Mouse (Mus musculus): ENCODE measurements around the gene Slc38a5. TPM values are rescaled to one million over a fixed set of nuclear protein-coding genes. Genes with fewer than 3 reads are reported as not detected.

Gene Slc38a5
- polyA plus RNA-seq, 2 experiments from 2014 or later: not detected

- peak; percentile 32 for ATAC-seq
Observed at GRCm38 (mm10) chrX:8314905-8315304, 44.0 kb downstream of the Slc38a5 start.

- ATAC-seq: no peak
Observed at GRCm38 (mm10) chrX:8327124-8327523, 56.2 kb downstream of the Slc38a5 start, which contains the start of gene Ssxb10. TSS of gene Ssxb10 (plus strand) at chrX:8327424.

Other genes with a start within 250 kb of the Slc38a5 start
- 10 to 100 TPM; 16.0 to 31.0 TPM for gene Suv39h1, start 196.4 kb upstream of the Slc38a5 start, polyA plus RNA-seq (2017; shearing (Covaris generic))
- gene Was, start 180.6 kb upstream of the Slc38a5 start, polyA plus RNA-seq (2017; shearing (Covaris generic)): 10 to 100 TPM; 13.9 to 22.0 TPM
- 10 to 100 TPM; 19.1 to 33.8 TPM for gene Wdr13, start 138.2 kb upstream of the Slc38a5 start, polyA plus RNA-seq (2017; shearing (Covaris generic))
- gene Rbm3, start 125.3 kb upstream of the Slc38a5 start, polyA plus RNA-seq (2017; shearing (Covaris generic)): 100 to 1,000 TPM; 519 to 666 TPM
- gene Tbc1d25, start 95.0 kb upstream of the Slc38a5 start, polyA plus RNA-seq (2017; shearing (Covaris generic)): 1 to 10 TPM; 3.2 to 4.2 TPM
- 100 to 1,000 TPM; 131 to 160 TPM for gene Ebp, start 77.6 kb upstream of the Slc38a5 start, polyA plus RNA-seq (2017; shearing (Covaris generic))
- under 1 TPM; 0.30 to 0.33 TPM for gene Porcn, start 64.6 kb upstream of the Slc38a5 start, polyA plus RNA-seq (2017; shearing (Covaris generic))
- gene Ftsj1, start 18.7 kb upstream of the Slc38a5 start, polyA plus RNA-seq (2017; shearing (Covaris generic)): 10 to 100 TPM; 17.9 to 25.1 TPM
- gene Ssxb10, start 56.3 kb downstream of the Slc38a5 start, polyA plus RNA-seq (2017; shearing (Covaris generic)): not detected
- gene Ssxb9, start 95.8 kb downstream of the Slc38a5 start, polyA plus RNA-seq (2017; shearing (Covaris generic)): not detected
- not detected for gene Ssxb1, start 142.2 kb downstream of the Slc38a5 start, polyA plus RNA-seq (2017; shearing (Covaris generic))
- gene Ssxb2, start 190.6 kb downstream of the Slc38a5 start, polyA plus RNA-seq (2017; shearing (Covaris generic)): not detected

All from CD4-positive, CD25-positive, alpha-beta regulatory T cell, adult 4 months (primary cell).